Mouse (Mus musculus) kidney, adult 2 months (tissue): Measurements from ENCODE around the gene Arhgef10l. TPM values are rescaled to one million over a fixed set of nuclear protein-coding genes. Genes with fewer than 3 reads are reported as not detected.
A peak's percentile ranks its signal among the peaks of the same experiment; 100 is the strongest.

Experiments
- DNase-seq: peaks from one replicate; pipeline ENCODE4 v3.0.0; 2021
- H3K27ac ChIP-seq: fragments of 200-500 bp; 2 replicates; pipeline ENCODE4 v1.5.1; 2012; ENCODE audit warnings: low read depth, low read length, control low read depth, inconsistent platforms; ENCODE audit not compliant: insufficient read depth
- H3K27me3 ChIP-seq: fragments of 200-500 bp; replicated peaks from 2 replicates; pipeline ENCODE4 v1.6.1; 2012; ENCODE audit warnings: mild to moderate bottlenecking, moderate library complexity, low read length, inconsistent platforms; ENCODE audit not compliant: control insufficient read depth, insufficient read depth
- H3K36me3 ChIP-seq: fragments of 200-500 bp; 2 replicates; pipeline ENCODE4 v1.6.1; 2012; ENCODE audit warnings: mild to moderate bottlenecking, moderate library complexity, low read length, inconsistent platforms; ENCODE audit not compliant: control insufficient read depth, insufficient read depth
- H3K4me1 ChIP-seq: fragments of 200-500 bp; 2 replicates; pipeline ENCODE4 v1.6.1; 2011; ENCODE audit warnings: low read length; ENCODE audit not compliant: control insufficient read depth, insufficient read depth
- H3K4me3 ChIP-seq: fragments of 200-500 bp; 2 replicates; pipeline ENCODE4 v1.5.1; 2011; ENCODE audit warnings: mild to moderate bottlenecking, low read depth, low read length, control low read depth; ENCODE audit not compliant: insufficient read depth
- CTCF ChIP-seq: fragments of 200-500 bp; conservative IDR thresholded peaks from 2 replicates; pipeline ENCODE4 v1.5.1; 2011; ENCODE audit warnings: low read depth, mild to moderate bottlenecking, control low read depth, low read length, moderate library complexity, mixed read lengths; ENCODE audit not compliant: insufficient read depth, insufficient read length
- POLR2A ChIP-seq: fragments of 200-500 bp; IDR thresholded peaks from one replicate; pipeline ENCODE4 v1.6.1; 2011; ENCODE audit warnings: low read depth, low read length, control low read depth
- WGBS: fragments of 180-500 bp; shearing (Covaris S2); methylation state at CpG from one replicate; pipeline ENCODE4 v1.1.7; 2018; 5-methylcytosine and 5-hydroxymethylcytosine counted together
- polyA plus RNA-seq: library from polyadenylated mRNA; depleted of rRNA; stranded (reverse); fragments of >200 nt; gene quantifications from 2 replicates; pipeline ENCODE4 v1.2.3, GENCODE M21; 2012

Gene Arhgef10l
- polyA plus RNA-seq, 1 experiment: 42.0 TPM

- H3K27ac ChIP-seq: no peak overlapping the region
- WGBS: 26% methylated on average over 19 of the region's 19 CpGs
- H3K4me3 ChIP-seq: no peak overlapping the region
- DNase-seq: no peak
- no peaks in the 10 kb centered on the region for H3K4me1 ChIP-seq
- no peaks in the 10 kb centered on the region for H3K36me3 ChIP-seq
- TF ChIP-seq POLR2A (no peak), CTCF (no peak)
- H3K27me3 ChIP-seq: no peaks in the 10 kb centered on the region
Measured at GRCm38 (mm10) chr4:140504921-140505607, 160.7 kb downstream of the Arhgef10l start.

GRCm38 (mm10) chr4:140504067-140504913 lies 161.5 kb downstream of the Arhgef10l start:
- WGBS: 4% methylated on average over 16 of the region's 16 CpGs
- TF ChIP-seq CTCF: no peak
- no peak for TF ChIP-seq POLR2A
- no peak overlapping the region for H3K4me3 ChIP-seq
- no peaks in the 10 kb centered on the region for H3K36me3 ChIP-seq
- H3K27ac ChIP-seq: no peak overlapping the region
- no peak for DNase-seq
- H3K4me1 ChIP-seq: no peaks in the 10 kb centered on the region
- no peaks in the 10 kb centered on the region for H3K27me3 ChIP-seq

GRCm38 (mm10) chr4:140500766-140501165 lies 165.0 kb downstream of the Arhgef10l start:
- Histone ChIP-seq H3K4me3 (no peak overlapping the region), H3K4me1 (no peaks in the 10 kb centered on the region), H3K27me3 (no peaks in the 10 kb centered on the region), H3K27ac (no peak overlapping the region), H3K36me3 (no peaks in the 10 kb centered on the region)
- WGBS: 48% methylated on average over 7 of the region's 7 CpGs
- DNase-seq: no peak
- TF ChIP-seq POLR2A (no peak), CTCF (no peak)

GRCm38 (mm10) chr4:140499571-140499970 lies 166.2 kb downstream of the Arhgef10l start:
- no peaks in the 10 kb centered on the region for H3K36me3 ChIP-seq
- peak; percentile 29 for DNase-seq
- WGBS: 55% methylated on average over 6 of the region's 6 CpGs
- no peak overlapping the region for H3K4me3 ChIP-seq
- H3K27ac ChIP-seq: no peak overlapping the region
- H3K27me3 ChIP-seq: no peaks in the 10 kb centered on the region
- TF ChIP-seq POLR2A: no peak
- TF ChIP-seq CTCF: no peak
- no peaks in the 10 kb centered on the region for H3K4me1 ChIP-seq

- TF ChIP-seq POLR2A (no peak), CTCF (no peak)
- Histone ChIP-seq H3K36me3 (no peaks in the 10 kb centered on the region), H3K4me3 (no peak overlapping the region), H3K4me1 (no peaks in the 10 kb centered on the region), H3K27ac (no peak overlapping the region), H3K27me3 (no peaks in the 10 kb centered on the region)
- peak; percentile 12 for DNase-seq
- 13% methylated on average over 20 of the region's 20 CpGs for WGBS
Measured at GRCm38 (mm10) chr4:140497169-140497568, 168.6 kb downstream of the Arhgef10l start.

GRCm38 (mm10) chr4:140491555-140491954 lies 174.3 kb downstream of the Arhgef10l start:
- H3K4me3 ChIP-seq: no peak overlapping the region
- no peak for TF ChIP-seq POLR2A
- peak; percentile 34 for TF ChIP-seq CTCF
- H3K4me1 ChIP-seq: no peaks in the 10 kb centered on the region
- H3K27me3 ChIP-seq: no peaks in the 10 kb centered on the region
- H3K36me3 ChIP-seq: no peaks in the 10 kb centered on the region
- H3K27ac ChIP-seq: no peak overlapping the region
- DNase-seq: no peak
- 29% methylated on average over 5 of the region's 5 CpGs for WGBS

- TF ChIP-seq CTCF (no peak), POLR2A (no peak)
- no peak for DNase-seq
- H3K27ac ChIP-seq: no peak overlapping the region
- no peaks in the 10 kb centered on the region; the same call in 1 of the 2 replicates for H3K27me3 ChIP-seq
- H3K4me3 ChIP-seq: no peak overlapping the region
- H3K4me1 ChIP-seq: no peaks in the 10 kb centered on the region
- WGBS: 46% methylated on average over 12 of the region's 12 CpGs
- H3K36me3 ChIP-seq: no peaks in the 10 kb centered on the region
Measured at GRCm38 (mm10) chr4:140485442-140485841, 180.4 kb downstream of the Arhgef10l start.
